Mouse (Mus musculus): ENCODE results near the gene Fabp3. TPM values are rescaled to one million over a fixed set of nuclear protein-coding genes. Genes with fewer than 3 reads are reported as not detected.

Gene Fabp3
- total and polyA plus RNA-seq, 2 experiments from 2014 or later = 143 to 394 TPM

GRCm38 (mm10) chr4:130306796-130307630, 1.4 kb upstream of the Fabp3 start:
- ATAC-seq (ENCODE audit: low FRiP score) = no peak
- H3K4me3 ChIP-seq (ENCODE audit: low read depth, low read length) = peak overlapping the region; percentile 50; the same call in 1 of the 2 replicates
- DNase-seq (ENCODE audit: low spot score) = no peak
- peak overlapping the region; percentile 73 for H3K4me2 ChIP-seq (ENCODE audit: low read depth, low read length, poor library complexity, severe bottlenecking)
- no peak overlapping the region for H3K9ac ChIP-seq (replicated peaks; ENCODE audit: low read length, poor library complexity, severe bottlenecking)
- 0 out of 2 replicates have a peak, but pooled peaks cover 3% of the 10 kb centered on the region for H3K27me3 ChIP-seq (ENCODE audit: insufficient read depth, low read length)
- no peak for TF ChIP-seq CTCF (IDR thresholded peaks at IDR 0.05)
- no peaks in the 10 kb centered on the region for H3K36me3 ChIP-seq (ENCODE audit: insufficient read depth, low read length)
- no peaks in the 10 kb centered on the region for H3K9me3 ChIP-seq (ENCODE audit: low read length)
- 77% methylated on average over 10 of the region's 10 CpGs for WGBS
- no peak overlapping the region for H3K27ac ChIP-seq (ENCODE audit: low read depth, low read length)
- 0 out of 2 replicates have a peak, but pooled peaks cover 17% of the 10 kb centered on the region for H3K4me1 ChIP-seq (ENCODE audit: insufficient read depth, low read length)

DNA sequence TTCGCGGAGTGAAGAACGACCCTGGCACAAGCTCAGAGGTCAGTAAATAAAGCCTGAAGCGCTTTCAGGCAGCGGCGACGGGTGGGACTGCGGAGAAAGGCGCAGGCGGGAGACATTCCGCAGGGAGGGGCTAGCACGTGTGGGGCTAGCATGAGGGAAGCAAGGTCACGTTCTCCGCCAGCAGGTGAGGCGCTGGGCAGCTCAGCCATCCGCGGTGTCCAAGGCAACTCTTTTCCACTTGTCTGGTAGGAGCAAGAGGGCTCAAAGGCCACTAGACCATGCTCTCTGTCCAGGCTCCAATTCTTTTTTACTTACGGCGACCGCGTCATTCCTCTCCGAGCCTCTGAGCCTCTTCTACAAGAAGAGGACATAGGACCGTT, 554 bp upstream of the Fabp3 start:
- peak overlapping the region; percentile 82 for H3K27ac ChIP-seq (ENCODE audit: low read depth, low read length)
- under 1% methylated on average over 23 of the region's 23 CpGs for WGBS
- peaks cover 3% of the 10 kb centered on the region; the same call in 1 of the 2 replicates for H3K36me3 ChIP-seq (ENCODE audit: insufficient read depth, low read length)
- H3K4me1 ChIP-seq (ENCODE audit: insufficient read depth, low read length) = 0 out of 2 replicates have a peak, but pooled peaks cover 17% of the 10 kb centered on the region
- H3K9ac ChIP-seq (replicated peaks; ENCODE audit: low read length, poor library complexity, severe bottlenecking) = peak overlapping the region; percentile 66
- ATAC-seq (ENCODE audit: low FRiP score) = peak; percentile 63; the same call in 1 of the 2 replicates
- H3K9me3 ChIP-seq (ENCODE audit: low read length) = no peaks in the 10 kb centered on the region
- H3K27me3 ChIP-seq (ENCODE audit: insufficient read depth, low read length) = 0 out of 2 replicates have a peak, but pooled peaks cover 3% of the 10 kb centered on the region
- no peak; the same call in 1 of the 2 replicates for TF ChIP-seq CTCF (IDR thresholded peaks at IDR 0.05)
- DNase-seq (ENCODE audit: low spot score) = no peak
- peak overlapping the region; percentile 73 for H3K4me2 ChIP-seq (ENCODE audit: low read depth, low read length, poor library complexity, severe bottlenecking)
- H3K4me3 ChIP-seq (ENCODE audit: low read depth, low read length) = peak overlapping the region; percentile 50

- Histone ChIP-seq H3K4me3 (ENCODE audit: low read depth, low read length) (peak overlapping the region; percentile 50), H3K36me3 (ENCODE audit: insufficient read depth, low read length) (peaks cover 12% of the 10 kb centered on the region), H3K27ac (ENCODE audit: low read depth, low read length) (peak overlapping the region; percentile 82), H3K9me3 (ENCODE audit: low read length) (no peaks in the 10 kb centered on the region), H3K4me2 (ENCODE audit: low read depth, low read length, poor library complexity, severe bottlenecking) (peak overlapping the region; percentile 73), H3K27me3 (ENCODE audit: insufficient read depth, low read length) (0 out of 2 replicates have a peak, but pooled peaks cover 3% of the 10 kb centered on the region), H3K9ac (replicated peaks; ENCODE audit: low read length, poor library complexity, severe bottlenecking) (peak overlapping the region; percentile 66), H3K4me1 (ENCODE audit: insufficient read depth, low read length) (0 out of 2 replicates have a peak, but pooled peaks cover 17% of the 10 kb centered on the region)
- 39% methylated on average over 8 of the region's 8 CpGs for WGBS
- no peak for TF ChIP-seq CTCF (IDR thresholded peaks at IDR 0.05)
- ATAC-seq (ENCODE audit: low FRiP score) (no peak), DNase-seq (ENCODE audit: low spot score) (no peak)
Observed at GRCm38 (mm10) chr4:130309254-130309653, 859 bp downstream of the Fabp3 start.

GRCm38 (mm10) chr4:130312526-130312925, 4.1 kb downstream of the Fabp3 start:
- H3K36me3 ChIP-seq (ENCODE audit: insufficient read depth, low read length) = peaks cover 21% of the 10 kb centered on the region
- TF ChIP-seq CTCF (IDR thresholded peaks at IDR 0.05) = no peak
- no peak overlapping the region for H3K27ac ChIP-seq (ENCODE audit: low read depth, low read length)
- H3K4me1 ChIP-seq (ENCODE audit: insufficient read depth, low read length) = 0 out of 2 replicates have a peak, but pooled peaks cover 7% of the 10 kb centered on the region
- H3K4me3 ChIP-seq (ENCODE audit: low read depth, low read length) = no peak overlapping the region
- H3K4me2 ChIP-seq (ENCODE audit: low read depth, low read length, poor library complexity, severe bottlenecking) = no peak overlapping the region
- DNase-seq (ENCODE audit: low spot score) (no peak), ATAC-seq (ENCODE audit: low FRiP score) (no peak)
- H3K27me3 ChIP-seq (ENCODE audit: insufficient read depth, low read length) = no peaks in the 10 kb centered on the region
- 92% methylated on average over 3 of the region's 3 CpGs for WGBS
- H3K9ac ChIP-seq (replicated peaks; ENCODE audit: low read length, poor library complexity, severe bottlenecking) = no peak overlapping the region
- H3K9me3 ChIP-seq (ENCODE audit: low read length) = no peaks in the 10 kb centered on the region

DNA sequence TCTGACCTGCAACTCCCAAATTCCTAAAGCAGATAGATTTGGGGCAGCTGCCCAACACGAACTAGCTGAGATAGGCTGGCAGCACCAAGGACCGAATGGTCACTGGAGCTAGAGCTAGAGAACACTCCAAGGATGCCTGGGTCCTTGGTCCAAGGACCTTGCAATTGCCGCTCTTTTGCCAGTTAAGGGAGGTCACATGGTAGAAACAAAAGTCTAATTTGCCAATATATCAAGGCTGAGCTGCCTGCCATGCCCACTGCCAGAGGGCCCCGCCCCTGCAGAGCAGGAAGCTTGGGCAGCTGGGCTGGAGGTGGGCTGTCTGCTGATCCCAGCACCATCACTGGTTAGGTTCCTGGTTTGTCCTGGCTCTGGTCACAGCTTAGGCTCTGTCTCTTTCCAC, 5.2 kb downstream of the Fabp3 start:
- ATAC-seq (ENCODE audit: low FRiP score) (no peak), DNase-seq (ENCODE audit: low spot score) (no peak)
- H3K9me3 ChIP-seq (ENCODE audit: low read length) = no peaks in the 10 kb centered on the region
- no peak overlapping the region for H3K9ac ChIP-seq (replicated peaks; ENCODE audit: low read length, poor library complexity, severe bottlenecking)
- H3K4me2 ChIP-seq (ENCODE audit: low read depth, low read length, poor library complexity, severe bottlenecking) = no peak overlapping the region
- 0 out of 2 replicates have a peak, but pooled peaks cover 7% of the 10 kb centered on the region for H3K4me1 ChIP-seq (ENCODE audit: insufficient read depth, low read length)
- no peaks in the 10 kb centered on the region for H3K27me3 ChIP-seq (ENCODE audit: insufficient read depth, low read length)
- H3K4me3 ChIP-seq (ENCODE audit: low read depth, low read length) = no peak overlapping the region
- no peak overlapping the region for H3K27ac ChIP-seq (ENCODE audit: low read depth, low read length)
- TF ChIP-seq CTCF (IDR thresholded peaks at IDR 0.05) = no peak
- H3K36me3 ChIP-seq (ENCODE audit: insufficient read depth, low read length) = peaks cover 30% of the 10 kb centered on the region
- WGBS = 94% methylated on average over 4 of the region's 4 CpGs
